Mouse (Mus musculus) limb, embryonic 13.5 days (tissue): ENCODE measurements around the gene Trim42. TPM values are rescaled to one million over a fixed set of nuclear protein-coding genes. Genes with fewer than 3 reads are reported as not detected.

Experiments
- ATAC-seq: fragments of 200-750 bp; cut with Nextera tagmentation; 2 replicates; pipeline ENCODE4 v1.8.0; 2017; ENCODE audit warnings: low read depth, moderate number of reproducible peaks, moderate TSS enrichment; ENCODE audit not compliant: low FRiP score
- H3K27ac ChIP-seq: fragments of 300-500 bp; sonication (generic); 2 replicates; pipeline ENCODE4 v1.5.1; 2015; ENCODE audit warnings: inconsistent platforms, mild to moderate bottlenecking, moderate library complexity
- H3K27me3 ChIP-seq: fragments of 300-500 bp; sonication (generic); 2 replicates; pipeline ENCODE4 v1.6.1; 2015; ENCODE audit warnings: mild to moderate bottlenecking, inconsistent platforms
- H3K36me3 ChIP-seq: fragments of 300-500 bp; sonication (generic); 2 replicates; pipeline ENCODE4 v1.6.1; 2015; ENCODE audit warnings: inconsistent platforms, mild to moderate bottlenecking, moderate library complexity
- H3K4me1 ChIP-seq: fragments of 300-500 bp; sonication (generic); 2 replicates; pipeline ENCODE4 v1.6.1; 2015; ENCODE audit warnings: inconsistent platforms
- H3K4me2 ChIP-seq: fragments of 300-500 bp; sonication (generic); replicated peaks from 2 replicates; pipeline ENCODE4 v1.6.1; 2015; ENCODE audit warnings: inconsistent platforms, mild to moderate bottlenecking, moderate library complexity
- H3K4me3 ChIP-seq: fragments of 300-500 bp; sonication (generic); 2 replicates; pipeline ENCODE4 v1.5.1; 2015; ENCODE audit warnings: moderate library complexity, mild to moderate bottlenecking, inconsistent platforms
- H3K9ac ChIP-seq: fragments of 300-500 bp; sonication (generic); 2 replicates; pipeline ENCODE4 v1.6.1; 2015; ENCODE audit warnings: mild to moderate bottlenecking, inconsistent platforms
- H3K9me3 ChIP-seq: fragments of 300-500 bp; sonication (generic); 2 replicates; pipeline ENCODE4 v1.6.1; 2016; ENCODE audit warnings: inconsistent platforms
- WGBS: fragments of 180-500 bp; shearing (Covaris S2); methylation state at CpG from one replicate; pipeline ENCODE4 v1.1.7; 2015; 5-methylcytosine and 5-hydroxymethylcytosine counted together
- polyA plus RNA-seq: library from polyadenylated mRNA; unstranded; fragments of >200 nt; fragmentation: Nextera tagmentation; extraction: Ambion mirVana; gene quantifications from 2 replicates; pipeline ENCODE4 v1.2.1, GENCODE M21; 2015

Trim42 gene
- polyA plus RNA-seq, 1 experiment from 2014 or later, result not detected

- Histone ChIP-seq H3K4me2 (no peak overlapping the region), H3K4me1 (peaks cover 7% of the 10 kb centered on the region; the same call in 1 of the 2 replicates), H3K27ac (no peak overlapping the region), H3K4me3 (no peak overlapping the region), H3K9ac (no peak overlapping the region), H3K36me3 (no peaks in the 10 kb centered on the region), H3K27me3 (no peaks in the 10 kb centered on the region), H3K9me3 (no peaks in the 10 kb centered on the region)
- ATAC-seq, result no peak
- 32% methylated on average over 6 of the region's 6 CpGs for WGBS
Observed at GRCm38 (mm10) chr9:97307705-97308485, 61.9 kb downstream of the Trim42 start.
